Mouse (Mus musculus) urinary bladder, adult 18-20 months (tissue): ENCODE results near the gene H2-M10.5.
A peak's percentile ranks its signal among the peaks of the same experiment; 100 is the strongest.
"Not testable (repeated sequence)": the region's sequence is repeated elsewhere in the genome, so short reads cannot be mapped to it uniquely, and the experiment has no call there.

Source experiments
- DNase-seq, 2 experiments: peaks; one replicate each; pipeline ENCODE4 v3.0.0; 2022; ENCODE audit warnings: low spot score in 2 of 2, mixed read lengths in 2 of 2

Gene H2-M10.5

DNA sequence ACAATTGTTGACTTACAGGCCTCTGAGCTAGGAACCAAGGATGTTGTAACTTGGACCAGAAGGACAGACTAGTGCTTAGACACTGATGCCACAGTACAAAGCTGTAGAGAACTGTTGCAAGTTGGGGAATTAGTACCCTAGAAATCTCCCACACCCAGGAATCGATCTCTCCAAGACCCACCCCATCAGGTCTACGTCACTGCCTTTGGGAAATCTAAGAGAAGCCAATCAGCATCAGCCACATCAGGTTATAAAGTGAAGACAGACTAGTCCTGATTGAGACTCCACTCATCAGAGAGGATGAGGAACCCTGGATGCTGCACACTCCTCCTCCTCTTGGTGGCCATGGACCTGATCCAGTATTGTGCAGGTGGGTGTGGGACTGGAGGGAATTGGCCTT lies at the start of gene H2-M10.5:
H2-M10.5 (plus strand) TSS at position 301 of the 400 bp plus-strand sequence.
- DNase-seq: not testable (repeated sequence)

DNA sequence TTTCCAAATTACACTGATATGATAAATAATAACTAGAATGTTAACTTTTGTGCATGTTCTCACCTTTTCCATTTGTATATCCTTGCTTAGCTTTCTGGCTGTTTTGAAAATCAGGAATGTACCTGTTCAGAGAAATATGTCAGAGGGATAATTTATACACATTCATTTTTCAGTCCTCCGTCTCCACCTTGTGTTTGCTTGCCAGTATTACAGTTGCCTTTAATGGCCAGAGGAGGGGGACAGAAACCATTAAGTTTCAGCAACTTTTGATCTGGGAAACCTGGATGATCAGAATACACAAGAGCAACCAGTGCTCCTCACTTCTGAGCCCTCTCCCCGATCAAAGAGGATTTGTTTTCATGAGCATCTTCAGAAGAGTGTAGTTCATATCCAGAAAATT lies 46.7 kb upstream of the H2-M10.5 start:
- no peak for DNase-seq

DNA sequence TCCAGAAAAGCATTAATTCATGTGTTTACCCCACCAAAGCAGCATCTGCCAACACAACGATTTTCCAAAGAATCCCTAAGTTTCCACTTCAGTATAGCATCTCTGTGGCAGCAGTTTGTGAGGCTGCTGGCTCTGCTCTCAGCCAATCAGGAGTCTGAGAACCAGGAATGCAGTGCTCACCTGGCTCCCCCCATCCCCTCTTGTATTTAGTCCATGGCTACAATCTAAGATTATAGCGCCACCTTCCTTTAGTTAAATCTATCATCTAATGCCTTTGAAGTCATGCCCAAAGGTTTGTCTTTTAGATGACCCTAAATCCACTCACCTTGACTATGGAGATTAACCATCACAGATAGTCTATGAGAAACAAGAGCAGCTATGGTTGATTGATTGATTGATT lies 8.9 kb upstream of the H2-M10.5 start:
- no peak for DNase-seq

DNA sequence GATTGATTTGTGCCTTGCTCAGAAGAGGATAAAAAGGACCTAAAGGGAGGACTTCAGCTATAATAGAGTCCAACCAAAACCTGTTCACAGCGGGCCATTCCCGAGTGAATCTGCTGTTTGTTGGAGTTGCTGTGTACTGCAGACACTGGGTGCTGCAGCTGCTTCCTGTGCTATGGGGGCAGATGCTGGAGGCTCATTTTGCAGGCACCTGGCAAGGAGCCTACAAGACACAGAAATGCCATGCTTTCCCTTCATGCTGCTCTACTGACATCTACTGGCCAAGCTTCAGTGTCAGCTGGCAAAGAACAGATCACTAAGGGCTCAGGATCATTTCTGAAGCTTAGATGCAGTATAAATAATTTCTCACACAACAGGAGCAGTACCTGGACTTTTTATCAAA lies 8.5 kb upstream of the H2-M10.5 start:
- not testable (repeated sequence) for DNase-seq

DNA sequence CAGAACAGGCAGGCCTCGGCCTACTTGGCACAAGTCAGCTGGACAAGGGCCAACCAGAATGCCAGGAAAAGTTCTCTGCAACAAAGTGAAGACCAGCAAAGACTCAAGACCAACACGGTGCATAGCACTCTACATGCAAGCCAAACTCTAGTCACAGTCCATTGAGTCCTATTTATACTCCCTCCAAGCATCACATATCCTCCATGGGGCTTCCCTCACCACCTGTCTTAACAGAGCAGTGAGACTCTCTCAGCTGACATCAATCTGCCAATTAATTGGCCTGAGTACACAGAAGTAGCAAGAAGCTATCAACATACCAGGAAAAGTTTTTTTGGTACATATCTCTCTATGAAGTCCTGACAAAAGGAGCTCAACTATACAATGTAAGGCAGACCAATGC lies 7.3 kb upstream of the H2-M10.5 start:
- DNase-seq: not testable (repeated sequence)

DNA sequence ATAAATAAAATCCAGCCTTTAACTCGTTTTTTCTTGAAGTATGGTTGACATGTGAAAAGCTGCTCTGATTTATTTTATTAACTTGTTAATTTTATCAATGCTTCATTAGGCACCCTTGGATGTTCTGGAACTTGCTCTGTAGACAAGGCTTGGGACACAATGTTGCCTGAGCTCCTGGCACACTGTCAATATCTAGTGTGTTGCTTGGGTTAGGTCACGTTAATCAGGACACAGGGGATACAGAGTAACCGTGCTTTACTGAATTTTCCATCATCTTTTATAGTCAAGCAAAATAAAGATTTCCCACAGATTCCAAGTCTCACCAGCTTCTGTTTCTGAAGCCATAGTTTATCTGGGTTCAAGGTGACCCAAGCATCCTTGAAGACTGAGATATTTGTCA lies 8.8 kb downstream of the H2-M10.5 start:
- DNase-seq: no peak

GRCm38 (mm10) chr17:36786483-36786886 lies 13.8 kb downstream of the H2-M10.5 start:
- DNase-seq: peak in 1 of 2 experiments; percentile 11

DNA sequence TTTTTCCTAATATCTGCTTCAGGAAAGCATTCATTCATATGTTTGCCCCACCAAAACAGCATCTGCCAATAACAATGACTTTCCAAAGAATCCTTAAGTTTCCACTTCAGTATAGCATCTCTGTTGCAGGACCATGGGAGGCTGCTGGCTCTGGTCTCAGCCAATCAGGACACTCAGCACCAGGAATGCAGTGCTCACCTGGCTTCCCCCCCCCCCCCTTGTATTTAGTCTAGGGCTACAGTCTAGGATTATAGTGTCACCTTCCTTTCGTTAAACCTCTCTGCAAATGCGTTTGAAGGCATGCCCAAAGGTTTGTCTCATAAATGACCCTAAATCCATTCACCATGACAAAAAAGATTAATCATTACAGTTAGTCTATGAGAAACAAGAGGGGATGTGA lies 15.6 kb downstream of the H2-M10.5 start:
- no peak for DNase-seq

DNA sequence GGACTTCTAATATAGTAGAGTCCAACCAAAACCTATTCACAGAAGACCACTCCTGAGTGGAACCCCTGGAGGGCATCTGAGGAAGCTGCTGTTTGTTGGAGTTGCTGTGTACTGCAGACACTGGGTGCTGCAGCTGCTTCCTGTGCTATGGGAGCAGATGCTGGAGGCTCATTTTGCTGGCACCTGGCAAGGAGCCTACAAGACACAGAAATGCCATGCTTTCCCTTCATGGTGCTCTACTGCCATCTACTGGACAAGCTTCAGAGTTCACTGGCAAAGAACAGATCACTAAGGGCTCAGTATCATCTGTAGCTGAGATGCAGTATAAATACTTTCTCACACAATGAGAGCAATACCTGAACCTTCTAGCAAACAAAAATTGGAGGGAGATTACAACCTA lies 16.1 kb downstream of the H2-M10.5 start:
- peak; percentile 18 to 19 for DNase-seq

DNA sequence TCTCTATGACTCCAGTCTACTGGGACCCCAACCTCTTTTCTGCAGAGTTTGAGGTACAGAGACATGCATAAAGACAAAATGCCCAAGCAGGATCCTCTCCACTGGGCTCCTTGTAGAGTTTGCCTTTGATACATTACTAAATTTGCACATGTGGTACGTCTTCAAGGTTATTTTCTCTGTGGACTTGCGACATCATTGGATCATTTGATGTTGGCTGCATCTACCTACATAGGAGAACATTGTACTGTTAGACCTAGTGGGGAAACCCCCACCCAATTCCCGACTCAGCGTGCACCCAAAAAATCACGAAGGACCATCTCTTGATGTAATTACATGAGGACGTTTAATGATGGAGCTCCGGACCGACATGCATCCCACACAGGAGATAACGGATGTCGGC lies 26.8 kb downstream of the H2-M10.5 start:
- DNase-seq: no peak

- not testable (repeated sequence) for DNase-seq
Measured at GRCm38 (mm10) chr17:36799921-36800462, 27.3 kb downstream of the H2-M10.5 start.

GRCm38 (mm10) chr17:36811871-36812270 lies 39.2 kb downstream of the H2-M10.5 start, which contains the start of gene H2-M10.6:
Gene H2-M10.6, plus strand, starts transcription at chr17:36812171.
- DNase-seq: no peak

GRCm38 (mm10) chr17:36824005-36824404 lies 51.3 kb downstream of the H2-M10.5 start:
- peak in 1 of 2 experiments; percentile 43 for DNase-seq

GRCm38 (mm10) chr17:36825525-36825924 lies 52.8 kb downstream of the H2-M10.5 start:
- no peak for DNase-seq
